Mouse (Mus musculus): Measurements from ENCODE around the gene Hes7. TPM values are rescaled to one million over a fixed set of nuclear protein-coding genes. Genes with fewer than 3 reads are reported as not detected.

The Hes7 gene
- total RNA-seq, 2 experiments from 2014 or later, result 0.10 TPM; not detected in 1

Other genes starting within 250 kb of the Hes7 start
- gene Ndel1, start 248.5 kb upstream of the Hes7 start, total RNA-seq (2021), result 10 to 100 TPM; 54.3 to 61.1 TPM
- gene Rnf222, start 231.9 kb upstream of the Hes7 start, total RNA-seq (2021), result not detected
- gene Rpl26, start 218.8 kb upstream of the Hes7 start, total RNA-seq (2021), result 100 to 1,000 TPM; 791 to 878 TPM
- gene Odf4, start 193.3 kb upstream of the Hes7 start, total RNA-seq (2021), result not detected
- gene Arhgef15, start 162.9 kb upstream of the Hes7 start, total RNA-seq (2021), result 10 to 100 TPM; 10.7 to 13.8 TPM
- 1 to 10 TPM; 4.3 to 5.7 TPM for gene Slc25a35, start 152.3 kb upstream of the Hes7 start, total RNA-seq (2021)
- gene Rangrf, start 145.2 kb upstream of the Hes7 start, total RNA-seq (2021), result 10 to 100 TPM; 54.2 to 57.7 TPM
- 1 to 10 TPM; 5.6 to 7.3 TPM for gene Pfas, start 111.9 kb upstream of the Hes7 start, total RNA-seq (2021)
- gene Ctc1, start 104.5 kb upstream of the Hes7 start, total RNA-seq (2021), result 1 to 10 TPM; 7.5 to 8.1 TPM
- 1 to 10 TPM; 4.2 to 4.4 TPM for gene Aurkb, start 74.8 kb upstream of the Hes7 start, total RNA-seq (2021)
- 10 to 100 TPM; 13.5 to 14.3 TPM for gene Borcs6, start 60.7 kb upstream of the Hes7 start, total RNA-seq (2021)
- 1 to 10 TPM; 2.9 to 4.7 TPM for gene Tmem107, start 49.6 kb upstream of the Hes7 start, total RNA-seq (2021)
- gene Vamp2, start 31.9 kb upstream of the Hes7 start, total RNA-seq (2021), result 10 to 100 TPM; 37.9 to 39.7 TPM
- 10 to 100 TPM; 22.1 to 77.5 TPM for gene Per1, start 25.2 kb upstream of the Hes7 start, total RNA-seq (2021)
- under 1 TPM in 1 of 2 experiments, not detected in 1; 0.18 TPM for gene 9130213A22Rik, start 2.2 kb downstream of the Hes7 start, total RNA-seq (2021)
- not detected for gene Aloxe3, start 5.5 kb downstream of the Hes7 start, total RNA-seq (2021)
- gene Alox12b, start 36.6 kb downstream of the Hes7 start, total RNA-seq (2021), result not detected
- not detected for gene Alox8, start 77.4 kb downstream of the Hes7 start, total RNA-seq (2021)
- gene Gucy2e, start 116.6 kb downstream of the Hes7 start, total RNA-seq (2021), result not detected
- 1 to 10 TPM; 2.5 to 3.2 TPM for gene Cntrob, start 203.4 kb downstream of the Hes7 start, total RNA-seq (2021)
- gene Trappc1, start 203.6 kb downstream of the Hes7 start, total RNA-seq (2021), result 10 to 100 TPM; 52.3 to 54.1 TPM
- under 1 TPM; 0.18 to 0.24 TPM for gene Kcnab3, start 205.9 kb downstream of the Hes7 start, total RNA-seq (2021)
- gene Rnf227, start 220.1 kb downstream of the Hes7 start, total RNA-seq (2021), result under 1 TPM; 0.35 to 0.68 TPM
- 10 to 100 TPM; 25.5 to 28.7 TPM for gene Chd3, start 249.0 kb downstream of the Hes7 start, total RNA-seq (2021)